Mouse (Mus musculus) ES-Bruce4 (cell line): ENCODE data around the gene Ccdc155.

Experiments used
- CTCF ChIP-seq: IDR thresholded peaks from one replicate; pipeline ENCODE4 v1.8.1; 2011; ENCODE audit warnings: low read depth, low read length
- POLR2A ChIP-seq: IDR thresholded peaks from one replicate; pipeline ENCODE4 v1.8.1; 2011; ENCODE audit warnings: low read length; ENCODE audit not compliant: insufficient read depth

DNA sequence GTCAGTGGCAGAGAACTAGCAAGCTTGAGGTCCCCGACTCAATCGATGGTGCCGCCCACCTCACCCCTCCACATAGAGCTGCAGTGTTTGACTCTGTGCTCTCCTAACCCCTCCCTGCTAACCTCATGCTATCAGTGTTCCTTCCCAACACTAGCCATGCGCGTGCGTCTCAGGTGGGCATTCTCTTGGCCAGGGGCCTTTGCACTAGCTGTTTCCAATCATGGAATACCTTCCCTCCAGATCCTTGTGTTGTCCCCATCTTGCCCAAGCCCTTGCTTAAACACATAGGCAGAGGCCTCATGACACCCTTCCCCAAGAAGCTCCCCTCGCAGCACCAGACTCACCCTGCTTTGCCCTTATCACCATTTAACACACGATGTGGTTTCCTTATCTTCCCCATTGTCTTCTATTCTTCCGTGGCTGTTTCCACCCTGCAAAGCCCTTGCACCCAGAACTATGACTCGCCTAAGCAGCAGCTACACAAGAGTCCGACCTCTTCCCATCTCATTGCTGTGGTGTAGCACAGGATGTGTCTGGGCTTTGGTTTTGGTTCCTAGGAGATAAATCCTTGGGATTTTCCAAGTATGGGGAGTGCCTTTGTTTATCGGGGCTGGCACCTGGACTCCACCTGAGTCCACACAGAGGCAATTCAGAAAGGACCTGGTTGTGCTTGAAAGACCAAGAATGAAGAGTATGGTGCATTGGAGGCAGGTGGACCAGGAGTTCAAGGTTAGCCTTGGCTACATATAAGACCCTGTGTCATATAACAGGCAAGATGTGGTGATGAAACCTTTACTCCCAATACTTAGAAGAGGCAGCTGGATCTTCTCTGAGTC, 67.3 kb downstream of the Ccdc155 start:
- TF ChIP-seq CTCF, result no peak
- TF ChIP-seq POLR2A, result no peak
